Mouse (Mus musculus) hindbrain, embryonic 16.5 days (tissue): ENCODE data around the gene Acot5. TPM values are rescaled to one million over a fixed set of nuclear protein-coding genes. Genes with fewer than 3 reads are reported as not detected.
"Not testable (repeated sequence)": the region's sequence is repeated elsewhere in the genome, so short reads cannot be mapped to it uniquely, and the experiment has no call there.

Source experiments
- ATAC-seq: fragments of 200-750 bp; cut with Nextera tagmentation; 2 replicates; pipeline ENCODE4 v1.8.0; 2017; ENCODE audit warnings: moderate TSS enrichment, moderate library complexity
- H3K27ac ChIP-seq: fragments of 300-500 bp; sonication (generic); 2 replicates; pipeline ENCODE4 v1.5.1; 2014; ENCODE audit warnings: low read depth, mild to moderate bottlenecking, control low read depth, low read length, moderate library complexity
- H3K27me3 ChIP-seq: fragments of 300-500 bp; sonication (generic); replicated peaks from 2 replicates; pipeline ENCODE4 v1.6.1; 2014; ENCODE audit warnings: low read length; ENCODE audit not compliant: control insufficient read depth, insufficient read depth
- H3K36me3 ChIP-seq: fragments of 300-500 bp; sonication (generic); 2 replicates; pipeline ENCODE4 v1.6.1; 2014; ENCODE audit warnings: mild to moderate bottlenecking, low read length, moderate library complexity, mixed read lengths; ENCODE audit not compliant: control insufficient read depth, insufficient read depth
- H3K4me1 ChIP-seq: fragments of 300-500 bp; sonication (generic); 2 replicates; pipeline ENCODE4 v1.6.1; 2014; ENCODE audit warnings: low read depth, low read length; ENCODE audit not compliant: control insufficient read depth, insufficient read depth
- H3K4me2 ChIP-seq: fragments of 300-500 bp; sonication (generic); 2 replicates; pipeline ENCODE4 v1.6.1; 2014; ENCODE audit warnings: mild to moderate bottlenecking, low read length, control low read depth, moderate library complexity
- H3K4me3 ChIP-seq: fragments of 300-500 bp; sonication (generic); 2 replicates; pipeline ENCODE4 v1.5.1; 2014; ENCODE audit warnings: mild to moderate bottlenecking, low read length, control low read depth, moderate library complexity
- H3K9ac ChIP-seq: fragments of 300-500 bp; sonication (generic); 2 replicates; pipeline ENCODE4 v1.6.1; 2014; ENCODE audit warnings: low read depth, mild to moderate bottlenecking, control low read depth, low read length, moderate library complexity
- H3K9me3 ChIP-seq: fragments of 300-500 bp; sonication (generic); 2 replicates; pipeline ENCODE4 v1.6.1; 2014; ENCODE audit warnings: mild to moderate bottlenecking, low read length, moderate library complexity; ENCODE audit not compliant: control insufficient read depth
- WGBS: fragments of 180-500 bp; shearing (Covaris S2); extraction: QIAGEN DNeasy Blood & Tissue Kit; methylation state at CpG from one replicate; pipeline ENCODE4 v1.1.7; 2014; 5-methylcytosine and 5-hydroxymethylcytosine counted together
- polyA plus RNA-seq: library from polyadenylated mRNA; unstranded; fragments of >200 nt; fragmentation: Nextera tagmentation; extraction: Ambion mirVana; gene quantifications from 2 replicates; pipeline ENCODE4 v1.2.1, GENCODE M21; 2015

Acot5 gene
- polyA plus RNA-seq, 1 experiment from 2014 or later: 0.63 TPM

DNA sequence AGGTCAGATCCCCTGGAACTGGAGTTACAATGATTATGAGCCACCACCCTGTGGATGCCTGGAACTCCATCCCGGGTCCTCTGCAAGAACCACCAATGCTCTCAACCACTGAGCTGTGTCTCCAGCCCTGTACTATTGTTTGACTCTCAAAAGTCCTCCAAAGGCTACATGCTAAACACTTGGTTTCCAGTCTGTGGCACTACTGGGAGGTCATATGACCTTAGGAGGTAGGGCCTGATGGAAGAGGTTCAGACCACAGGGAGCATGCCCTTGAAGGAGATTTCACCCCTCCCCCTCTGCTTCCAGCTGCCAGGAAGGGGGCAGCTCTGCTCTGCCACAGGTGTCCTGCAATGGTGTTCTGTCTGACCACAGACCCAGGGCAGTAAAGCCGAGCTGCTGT, 35.8 kb upstream of the Acot5 start:
- not testable (repeated sequence) for H3K27me3 ChIP-seq, H3K36me3 ChIP-seq, H3K4me2 ChIP-seq, H3K9me3 ChIP-seq, H3K4me1 ChIP-seq, H3K27ac ChIP-seq, H3K4me3 ChIP-seq, H3K9ac ChIP-seq, ATAC-seq
- 83% methylated on average over 2 of the region's 2 CpGs for WGBS

DNA sequence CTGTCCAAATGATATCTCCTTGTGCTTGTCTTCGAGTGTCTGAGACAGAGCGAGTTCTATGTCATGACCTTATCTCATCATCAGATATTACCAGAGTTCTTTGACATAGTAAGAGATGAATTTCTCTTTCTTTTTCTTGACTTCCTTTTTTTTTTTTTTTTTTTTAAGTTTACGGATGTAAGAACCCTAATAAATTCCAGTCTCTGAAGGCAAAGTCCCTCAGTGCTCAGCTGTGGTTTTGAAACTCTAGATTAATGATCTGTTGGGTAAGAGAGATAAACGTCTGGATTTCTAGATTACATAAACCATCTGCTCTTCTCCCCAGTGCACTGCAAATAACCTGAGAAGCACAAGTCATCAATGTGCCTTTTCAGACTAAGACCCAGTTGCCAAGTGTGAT, 35.0 kb upstream of the Acot5 start:
- Histone ChIP-seq H3K4me2 (no peak overlapping the region), H3K9ac (no peak overlapping the region), H3K4me1 (peaks cover 3% of the 10 kb centered on the region; the same call in 1 of the 2 replicates), H3K27ac (no peak overlapping the region), H3K9me3 (no peaks in the 10 kb centered on the region), H3K27me3 (no peaks in the 10 kb centered on the region; the same call in 1 of the 2 replicates), H3K36me3 (no peaks in the 10 kb centered on the region), H3K4me3 (no peak overlapping the region)
- no peak for ATAC-seq
- WGBS: 65% methylated on average over 4 of the region's 4 CpGs

DNA sequence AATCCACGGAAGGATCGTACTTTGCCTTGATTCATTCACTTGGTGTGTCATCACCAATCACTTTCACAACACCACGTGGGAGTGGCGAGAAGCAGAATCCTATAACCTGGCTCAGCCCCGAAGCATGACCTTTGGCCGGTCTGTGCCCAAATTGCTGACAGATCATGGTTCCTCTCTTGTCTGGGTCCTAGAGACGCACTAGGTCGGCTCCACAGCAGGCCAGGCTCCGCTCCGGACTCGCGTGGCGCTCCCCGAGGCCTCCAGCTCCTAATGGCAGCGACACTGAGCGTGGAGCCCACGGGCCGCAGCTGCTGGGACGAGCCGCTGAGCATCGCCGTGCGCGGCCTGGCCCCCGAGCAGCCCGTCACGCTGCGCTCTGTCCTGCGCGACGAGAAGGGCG, 30.9 kb upstream of the Acot5 start, which contains the start of gene Acot4:
Gene Acot4, plus strand, starts transcription at position 139 of the 400 bp plus-strand sequence.
- ATAC-seq: peak; percentile 67
- H3K4me2 ChIP-seq: peak within 1 kb of the TSS; percentile 75
- H3K9me3 ChIP-seq, H3K27me3 ChIP-seq, H3K36me3 ChIP-seq, H3K4me1 ChIP-seq, H3K27ac ChIP-seq: not testable (repeated sequence)
- WGBS: 12% methylated on average over 18 of the region's 32 CpGs
- H3K4me3 ChIP-seq: peak within 1 kb of the TSS; percentile 50
- H3K9ac ChIP-seq: peak within 1 kb of the TSS; percentile 68

DNA sequence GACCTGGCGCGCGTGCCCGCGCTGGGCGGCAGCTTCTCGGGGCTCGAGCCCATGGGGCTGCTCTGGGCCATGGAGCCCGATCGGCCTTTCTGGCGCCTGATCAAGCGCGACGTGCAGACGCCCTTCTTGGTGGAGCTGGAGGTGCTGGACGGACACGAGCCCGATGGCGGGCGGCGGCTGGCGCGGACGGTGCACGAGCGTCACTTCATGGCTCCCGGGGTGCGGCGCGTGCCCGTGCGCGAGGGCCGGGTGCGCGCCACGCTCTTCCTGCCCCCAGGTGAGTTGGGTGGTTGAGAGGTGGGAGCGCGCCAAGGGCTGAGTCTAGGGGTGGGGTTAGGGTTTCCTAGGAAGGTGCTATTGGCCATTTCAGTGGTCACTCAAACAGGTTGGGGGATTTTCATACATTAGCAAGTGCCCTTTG, 30.4 kb upstream of the Acot5 start, which contains the start of gene Gm49366:
Gene Gm49366, plus strand, starts transcription at position 245 of the 421 bp plus-strand sequence.
- ATAC-seq: peak; percentile 58; the same call in 1 of the 2 replicates
- Histone ChIP-seq H3K4me2 (peak within 1 kb of the TSS; percentile 75), H3K9ac (peak within 1 kb of the TSS; percentile 68), H3K4me3 (peak within 1 kb of the TSS; percentile 50)
- H3K4me1 ChIP-seq, H3K27ac ChIP-seq, H3K36me3 ChIP-seq, H3K27me3 ChIP-seq, H3K9me3 ChIP-seq: not testable (repeated sequence)
- WGBS: 2% methylated on average over 32 of the region's 39 CpGs

DNA sequence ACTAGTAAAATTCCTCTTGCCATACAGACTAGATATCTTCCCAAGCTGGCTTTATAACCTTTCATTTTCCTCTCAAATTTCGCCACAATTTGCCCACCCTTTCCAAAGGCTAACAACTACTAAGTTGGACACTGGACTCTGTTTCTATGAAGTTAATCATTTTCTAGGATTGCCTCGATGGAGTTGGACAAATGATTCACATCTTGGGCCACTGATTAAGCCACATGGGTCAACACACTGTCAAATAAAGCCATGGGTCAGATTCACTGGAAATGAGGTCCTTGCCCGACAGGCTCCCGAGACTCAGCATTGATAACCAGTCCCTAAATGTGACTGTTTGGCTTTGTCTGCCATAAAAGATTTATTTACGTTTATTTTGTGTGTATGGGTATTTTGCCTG, 26.9 kb upstream of the Acot5 start:
- WGBS: 91% methylated on average over 5 of the region's 5 CpGs
- ATAC-seq: no peak
- H3K27ac ChIP-seq: no peak overlapping the region
- peaks cover 6% of the 10 kb centered on the region; the same call in 1 of the 2 replicates for H3K9me3 ChIP-seq
- H3K27me3 ChIP-seq: no peaks in the 10 kb centered on the region; the same call in 1 of the 2 replicates
- H3K9ac ChIP-seq: no peak overlapping the region
- no peak overlapping the region for H3K4me2 ChIP-seq
- peaks cover 3% of the 10 kb centered on the region; the same call in 1 of the 2 replicates for H3K4me1 ChIP-seq
- H3K4me3 ChIP-seq: no peak overlapping the region
- no peaks in the 10 kb centered on the region for H3K36me3 ChIP-seq

DNA sequence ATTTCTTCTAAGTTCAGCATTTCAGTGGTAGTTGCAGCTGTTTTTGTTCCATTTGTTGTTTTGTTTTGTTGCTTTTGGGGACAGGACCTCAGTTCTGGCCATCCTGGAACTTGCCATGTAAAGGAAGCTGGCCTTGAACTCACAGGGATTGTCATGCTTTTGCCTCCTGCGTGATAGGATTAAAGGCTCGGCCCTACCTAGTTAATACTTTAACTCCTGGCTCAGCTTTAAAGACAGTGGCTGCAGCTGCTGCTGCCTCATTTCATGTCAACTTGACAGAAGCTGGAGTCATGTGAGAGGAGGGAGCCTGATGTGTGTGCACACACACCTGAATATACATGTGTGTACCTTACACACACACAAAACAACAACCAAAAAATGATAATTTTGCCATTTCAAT, 25.1 kb upstream of the Acot5 start:
- no peaks in the 10 kb centered on the region for H3K36me3 ChIP-seq
- no peak overlapping the region for H3K27ac ChIP-seq
- 68% methylated on average over 2 of the region's 2 CpGs for WGBS
- no peak overlapping the region for H3K4me3 ChIP-seq
- H3K9me3 ChIP-seq: peaks cover 9% of the 10 kb centered on the region
- no peak for ATAC-seq
- H3K4me1 ChIP-seq: no peaks in the 10 kb centered on the region
- no peak overlapping the region for H3K9ac ChIP-seq
- H3K4me2 ChIP-seq: no peak overlapping the region
- no peaks in the 10 kb centered on the region for H3K27me3 ChIP-seq

DNA sequence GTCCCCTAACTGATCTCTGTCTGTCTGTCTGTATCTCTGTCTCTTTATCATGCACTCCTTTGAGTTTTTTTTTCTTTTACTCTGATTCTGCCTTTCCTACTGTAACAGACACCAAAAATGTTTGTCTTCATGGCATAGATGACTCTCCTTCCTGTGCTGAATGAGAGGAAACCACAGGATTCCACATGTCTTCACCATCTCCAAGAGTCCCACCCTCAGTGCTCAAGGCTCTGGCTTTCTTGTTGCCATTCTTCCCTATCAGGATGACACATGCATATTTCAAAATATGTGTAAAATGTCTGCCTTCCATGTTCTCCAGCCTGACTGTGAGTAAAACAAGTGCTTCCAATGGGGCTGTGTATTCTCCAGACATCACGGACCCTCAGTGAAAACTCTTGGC, 22.2 kb upstream of the Acot5 start:
- no peak overlapping the region for H3K4me2 ChIP-seq
- peaks cover 3% of the 10 kb centered on the region for H3K9me3 ChIP-seq
- ATAC-seq: no peak
- no peaks in the 10 kb centered on the region for H3K36me3 ChIP-seq
- no peaks in the 10 kb centered on the region for H3K4me1 ChIP-seq
- 94% methylated on average over 1 of the region's 1 CpGs for WGBS
- no peak overlapping the region for H3K4me3 ChIP-seq
- no peaks in the 10 kb centered on the region for H3K27me3 ChIP-seq
- H3K9ac ChIP-seq: no peak overlapping the region
- H3K27ac ChIP-seq: no peak overlapping the region

DNA sequence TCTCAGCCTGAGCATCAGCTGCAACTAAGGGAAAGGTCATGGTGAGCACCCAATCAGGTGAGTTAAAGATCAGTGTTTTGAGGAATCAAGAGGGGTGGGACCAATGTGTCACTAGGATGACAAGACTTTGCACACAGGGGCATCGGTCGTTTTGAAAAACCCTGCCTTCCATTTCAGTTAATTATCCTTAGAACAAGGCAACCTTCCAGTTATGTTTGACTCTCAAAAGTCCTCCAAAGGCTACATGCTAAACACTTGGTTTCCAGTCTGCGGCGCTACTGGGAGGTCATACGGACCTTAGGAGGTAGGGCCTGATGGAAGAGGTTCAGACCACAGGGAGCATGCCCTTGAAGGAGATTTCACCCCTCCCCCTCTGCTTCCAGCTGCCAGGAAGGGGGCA, 18.4 kb upstream of the Acot5 start:
- not testable (repeated sequence) for H3K9me3 ChIP-seq, H3K9ac ChIP-seq, H3K36me3 ChIP-seq, H3K27me3 ChIP-seq, H3K27ac ChIP-seq, H3K4me1 ChIP-seq, ATAC-seq, H3K4me2 ChIP-seq, H3K4me3 ChIP-seq
- 86% methylated on average over 5 of the region's 5 CpGs for WGBS

DNA sequence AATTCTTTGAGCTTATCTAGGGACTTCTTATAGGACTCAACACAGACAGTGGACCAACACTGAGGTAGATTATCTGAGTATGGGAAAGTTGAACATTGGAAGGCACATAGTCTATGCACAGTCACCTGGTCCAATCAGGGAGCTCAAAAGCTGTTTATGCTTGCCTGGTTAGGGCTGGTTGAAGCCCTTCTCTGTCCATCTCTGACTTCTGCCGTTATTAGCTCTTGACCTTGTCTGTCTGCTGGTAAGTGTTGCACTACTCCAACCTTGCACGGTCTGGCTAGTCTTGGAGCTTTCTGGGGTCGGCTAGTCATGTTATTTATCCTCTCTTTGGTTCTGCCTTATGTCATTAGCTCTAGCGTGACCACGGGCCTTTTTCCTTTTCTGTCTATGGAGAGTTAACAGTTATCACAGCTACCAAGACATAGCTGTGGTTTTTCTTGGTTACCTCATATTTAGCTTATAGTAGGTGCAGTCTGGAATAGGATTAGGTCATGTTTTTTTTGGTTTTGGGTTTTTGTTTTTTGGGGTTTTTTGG, 17.1 kb upstream of the Acot5 start, which contains the start of gene Acot3:
Gene Acot3, plus strand, starts transcription at position 208 of the 538 bp plus-strand sequence.
- Histone ChIP-seq H3K4me2 (peak within 1 kb of the TSS; percentile 81), H3K9me3 (peaks cover 3% of the 10 kb centered on the region), H3K27me3 (no peaks in the 10 kb centered on the region; the same call in 1 of the 2 replicates), H3K4me1 (peaks cover 5% of the 10 kb centered on the region; the same call in 1 of the 2 replicates), H3K27ac (no peak within 1 kb of the TSS), H3K36me3 (no peaks in the 10 kb centered on the region), H3K4me3 (peak within 1 kb of the TSS; percentile 46), H3K9ac (no peak within 1 kb of the TSS)
- 85% methylated on average over 5 of the region's 5 CpGs for WGBS
- ATAC-seq: no peak
